Mouse (Mus musculus) ES-Bruce4 (cell line): ENCODE data around the gene Zfand2a.

Source experiments
- CTCF ChIP-seq: IDR thresholded peaks from one replicate; pipeline ENCODE4 v1.8.1; 2011; ENCODE audit warnings: low read depth, low read length
- EP300 ChIP-seq: IDR thresholded peaks from 2 replicates; pipeline ENCODE4 v1.6.1; 2011; ENCODE audit warnings: low read depth, low read length; ENCODE audit not compliant: insufficient read depth
- POLR2A ChIP-seq: IDR thresholded peaks from one replicate; pipeline ENCODE4 v1.8.1; 2011; ENCODE audit warnings: low read length; ENCODE audit not compliant: insufficient read depth

DNA sequence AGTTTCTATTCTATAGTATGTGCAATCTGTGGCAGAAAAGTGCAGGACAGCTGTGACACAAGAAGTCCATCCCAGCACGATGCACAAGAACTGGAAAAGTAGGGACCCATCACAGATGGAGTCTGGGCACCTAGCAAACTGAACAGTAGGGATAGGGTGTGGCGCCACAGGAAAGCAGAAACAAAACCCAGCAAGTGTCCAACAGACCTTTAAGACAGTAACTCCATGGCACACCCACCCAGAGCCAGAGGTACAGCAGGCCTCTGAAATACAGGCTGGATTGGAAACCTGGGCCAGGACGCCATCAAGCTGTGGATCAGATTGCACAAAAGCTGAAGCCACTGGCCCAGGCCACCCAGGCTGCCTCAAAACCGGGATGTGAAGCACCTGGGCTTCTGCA is 41.4 kb downstream of the Zfand2a start:
- TF ChIP-seq CTCF (no peak), POLR2A (no peak), EP300 (no peak)
